In genomic region chr13:14088669-14089068, GRCm38 (mm10) we compare ENCODE assay signal across 23 mouse cellular contexts. TPM values are rescaled to one million over a fixed set of nuclear protein-coding genes. Genes with fewer than 3 reads are reported as not detected.
DNase-seq lines count a peak whose midpoint lies in the region; ATAC-seq and TF ChIP-seq lines count a peak whose summit lies in the region.
"Had no signal": no experiment of that assay in that cellular context is flagged by ENCODE, and none has a peak within 500 bp of the region (broad histone marks: within the 10 kb centered on the region; RNA-seq: fewer than 3 reads in every experiment).

No protein-coding gene starts in this region.

- H3K4me2 ChIP-seq in heart, embryonic 12.5 days, result 0 out of 2 replicates have a peak overlapping the region, but pooled peaks have one; percentile 13
- no peak overlapping the region for H3K4me2 ChIP-seq in lung, postnatal 0 days (replicated peaks; ENCODE audit: low read depth, low read length)
- no peak overlapping the region for H3K4me2 ChIP-seq in midbrain, embryonic 14.5 days (ENCODE audit: low read length)
- H3K4me2 ChIP-seq: embryonic facial prominence, embryonic 13.5 days; limb, embryonic 12.5 days; liver, embryonic 15.5 days; stomach, embryonic 15.5 days had no signal

- no peaks in the 10 kb centered on the region for H3K27me3 ChIP-seq in heart, embryonic 12.5 days (replicated peaks)
- H3K27me3 ChIP-seq in lung, postnatal 0 days (replicated peaks; ENCODE audit: insufficient read depth, low read length), result no peaks in the 10 kb centered on the region
- no peaks in the 10 kb centered on the region for H3K27me3 ChIP-seq in midbrain, embryonic 14.5 days (ENCODE audit: control insufficient read depth, insufficient read depth, low read length)
- H3K27me3 ChIP-seq: embryonic facial prominence, embryonic 13.5 days; limb, embryonic 12.5 days; liver, embryonic 15.5 days; stomach, embryonic 15.5 days had no signal

- intact Hi-C loops in left cerebral cortex, postnatal 14 days (cut with DNase I), result no loop called here

- H3K36me3 ChIP-seq in heart, embryonic 12.5 days, result peaks cover 3% of the 10 kb centered on the region; the same call in 1 of the 2 replicates
- no peaks in the 10 kb centered on the region for H3K36me3 ChIP-seq in lung, postnatal 0 days (ENCODE audit: insufficient read depth, low read length)
- H3K36me3 ChIP-seq in midbrain, embryonic 14.5 days (ENCODE audit: control insufficient read depth, insufficient read depth, low read length), result no peaks in the 10 kb centered on the region
- H3K36me3 ChIP-seq: liver, embryonic 15.5 days; stomach, embryonic 15.5 days had no signal

- no peaks in the 10 kb centered on the region; the same call in 1 of the 2 replicates for H3K4me1 ChIP-seq in heart, embryonic 12.5 days (replicated peaks)
- no peaks in the 10 kb centered on the region for H3K4me1 ChIP-seq in lung, postnatal 0 days (ENCODE audit: insufficient read depth, low read depth, low read length)
- no peaks in the 10 kb centered on the region for H3K4me1 ChIP-seq in midbrain, embryonic 14.5 days (ENCODE audit: control insufficient read depth, insufficient read depth, low read length)
- H3K4me1 ChIP-seq: embryonic facial prominence, embryonic 13.5 days; limb, embryonic 12.5 days; stomach, embryonic 15.5 days had no signal

- H3K4me3 ChIP-seq in heart, embryonic 12.5 days, result no peak overlapping the region
- no peak overlapping the region for H3K4me3 ChIP-seq in lung, postnatal 0 days (ENCODE audit: low read depth, low read length)
- no peak overlapping the region for H3K4me3 ChIP-seq in midbrain, embryonic 14.5 days (replicated peaks; ENCODE audit: low read depth, low read length)
- H3K4me3 ChIP-seq: embryonic facial prominence, embryonic 13.5 days; limb, embryonic 12.5 days; liver, embryonic 15.5 days; stomach, embryonic 15.5 days had no signal

- DNase-seq in heart, adult 11 months, result peak; percentile 88
- DNase-seq in heart, adult 8-10 months (ENCODE audit: low spot score), result no peak
- peak; percentile 17 for DNase-seq in heart, postnatal 4 days
- peak; percentile 92 for DNase-seq in lung, postnatal 0 days (ENCODE audit: low spot score)
- no peak for DNase-seq in left cerebral cortex, postnatal 14 days (ENCODE audit: low spot score in 2 of 2)
- no peak for DNase-seq in midbrain, embryonic 14.5 days
- no peak for DNase-seq in kidney, postnatal 14 days
- DNase-seq: adrenal gland, adult 8-10 months; cerebellum, adult 9-11 months; gastrocnemius, postnatal 36 days; kidney, adult 18-20 months; layer of hippocampus, adult 9-11 months; retina, postnatal 1 day; thymus, adult 18-20 months; thymus, postnatal 4 days had no signal

- H3K27ac ChIP-seq in heart, embryonic 12.5 days (ENCODE audit: poor library complexity, severe bottlenecking), result peak overlapping the region; percentile 54; the same call in 1 of the 2 replicates
- 0 out of 2 replicates have a peak overlapping the region, but pooled peaks have one; percentile 22 for H3K27ac ChIP-seq in lung, postnatal 0 days (ENCODE audit: low read length)
- no peak overlapping the region for H3K27ac ChIP-seq in midbrain, embryonic 14.5 days (replicated peaks; ENCODE audit: low read depth, low read length)
- H3K27ac ChIP-seq: embryonic facial prominence, embryonic 13.5 days; kidney, postnatal 0 days; limb, embryonic 12.5 days; liver, embryonic 15.5 days; stomach, embryonic 15.5 days had no signal

- 58% methylated on average over 1 of the region's 1 CpGs for WGBS in heart, embryonic 12.5 days
- 56% methylated on average over 1 of the region's 1 CpGs for WGBS in lung, postnatal 0 days
- 94% methylated on average over 1 of the region's 1 CpGs for WGBS in midbrain, embryonic 14.5 days

- 0 out of 2 replicates have a peak, but pooled peaks cover 2% of the 10 kb centered on the region for H3K9me3 ChIP-seq in heart, embryonic 12.5 days (replicated peaks)
- H3K9me3 ChIP-seq in lung, postnatal 0 days (ENCODE audit: low read length), result no peaks in the 10 kb centered on the region
- H3K9me3 ChIP-seq in midbrain, embryonic 14.5 days (ENCODE audit: control insufficient read depth, low read length), result no peaks in the 10 kb centered on the region
- H3K9me3 ChIP-seq: embryonic facial prominence, embryonic 13.5 days; limb, embryonic 12.5 days; liver, embryonic 15.5 days; stomach, embryonic 15.5 days had no signal

- 0 out of 2 replicates have a peak, but pooled peaks have one; percentile 9 for ATAC-seq in heart, embryonic 12.5 days (ENCODE audit: insufficient number of reproducible peaks, low FRiP score)
- ATAC-seq in lung, postnatal 0 days, result peak; percentile 98
- ATAC-seq in midbrain, embryonic 14.5 days (ENCODE audit: low FRiP score, low TSS enrichment), result no peak
- ATAC-seq: forebrain, embryonic 14.5 days; hindbrain, embryonic 16.5 days had no signal

- TF ChIP-seq EP300 in lung, postnatal 0 days (IDR thresholded peaks at IDR 0.05), result peak; percentile 97

- TF ChIP-seq CTCF in lung, postnatal 0 days (IDR thresholded peaks at IDR 0.05), result no peak

- H3K9ac ChIP-seq in heart, embryonic 12.5 days, result no peak overlapping the region
- H3K9ac ChIP-seq in lung, postnatal 0 days (replicated peaks; ENCODE audit: low read depth), result no peak overlapping the region
- H3K9ac ChIP-seq in midbrain, embryonic 14.5 days (replicated peaks; ENCODE audit: low read length), result no peak overlapping the region
- H3K9ac ChIP-seq: embryonic facial prominence, embryonic 13.5 days; limb, embryonic 12.5 days; liver, embryonic 15.5 days; stomach, embryonic 15.5 days had no signal

RNA-seq across cellular contexts. Expression of gene Ggps1, which starts 25.4 kb away (rescaled TPM):
- total RNA-seq in heart, adult 8-10 months (2022), result 10 to 100 TPM; 21.5 to 24.5 (median 23.2) TPM
- polyA plus RNA-seq in heart, embryonic 12.5 days (2016; fragmentation: Nextera tagmentation; extraction: Ambion mirVana), result 47.8 and 49.1 TPM in 2 replicates
- total RNA-seq in heart, postnatal 4 days (2021), result 10 to 100 TPM; 30.4 to 33.3 TPM
- polyA plus RNA-seq in lung, postnatal 0 days (2015; fragmentation: Nextera tagmentation; extraction: Ambion mirVana), result 33.7 and 34.5 TPM in 2 replicates
- total RNA-seq in left cerebral cortex, postnatal 14 days (2021), result 10 to 100 TPM; 48.3 to 54.1 TPM
- polyA plus RNA-seq in midbrain, embryonic 14.5 days (2014; fragmentation: Nextera tagmentation; extraction: Ambion mirVana), result 75.7 and 97.1 TPM in 2 replicates

RNA-seq across cellular contexts. Expression of gene Arid4b, which starts 25.6 kb away (rescaled TPM):
- 10 to 100 TPM; 18.9 to 20.5 (median 19.1) TPM for total RNA-seq in heart, adult 8-10 months (2022)
- polyA plus RNA-seq in heart, embryonic 12.5 days (2016; fragmentation: Nextera tagmentation; extraction: Ambion mirVana), result 46.9 and 50.0 TPM in 2 replicates
- total RNA-seq in heart, postnatal 4 days (2021), result 10 to 100 TPM; 26.7 to 31.9 TPM
- polyA plus RNA-seq in lung, postnatal 0 days (2015; fragmentation: Nextera tagmentation; extraction: Ambion mirVana), result 60.3 and 67.9 TPM in 2 replicates
- total RNA-seq in left cerebral cortex, postnatal 14 days (2021), result 10 to 100 TPM; 38.7 to 43.4 TPM
- polyA plus RNA-seq in midbrain, embryonic 14.5 days (2014; fragmentation: Nextera tagmentation; extraction: Ambion mirVana), result 73.8 and 82.4 TPM in 2 replicates

RNA-seq across cellular contexts. Expression of gene Tbce, which starts 49.2 kb away (rescaled TPM):
- 10 to 100 TPM; 22.2 to 26.1 (median 23.6) TPM for total RNA-seq in heart, adult 8-10 months (2022)
- 38.1 and 39.9 TPM in 2 replicates for polyA plus RNA-seq in heart, embryonic 12.5 days (2016; fragmentation: Nextera tagmentation; extraction: Ambion mirVana)
- total RNA-seq in heart, postnatal 4 days (2021), result 10 to 100 TPM; 29.1 to 30.1 TPM
- polyA plus RNA-seq in lung, postnatal 0 days (2015; fragmentation: Nextera tagmentation; extraction: Ambion mirVana), result 37.1 and 38.0 TPM in 2 replicates
- 10 to 100 TPM; 60.1 to 66.9 TPM for total RNA-seq in left cerebral cortex, postnatal 14 days (2021)
- 106 and 107 TPM in 2 replicates for polyA plus RNA-seq in midbrain, embryonic 14.5 days (2014; fragmentation: Nextera tagmentation; extraction: Ambion mirVana)

Comparison
In these comparisons a context has a peak if more than half of its experiments do, and no peak if none do; other contexts are left out.
1. DNase-seq: peak in heart, adult 11 months (single experiment), heart, postnatal 4 days (single experiment) and lung, postnatal 0 days (single experiment); none in heart, adult 8-10 months (single experiment), left cerebral cortex, postnatal 14 days (0 of 2), midbrain, embryonic 14.5 days (single experiment) and kidney, postnatal 14 days (single experiment).